Mouse (Mus musculus) heart, adult 2 months (tissue): ENCODE measurements around the gene Hmox1.

Source experiments
- CTCF ChIP-seq: fragments of 200-600 bp; IDR thresholded peaks from 2 replicates; pipeline ENCODE4 v1.8.1; 2022; ENCODE audit warnings: antibody characterized with exemption, mild to moderate bottlenecking, moderate library complexity
- POLR2A ChIP-seq: fragments of 200-500 bp; IDR thresholded peaks from 2 replicates; pipeline ENCODE4 v1.6.1; 2011; ENCODE audit warnings: mild to moderate bottlenecking, low read depth, low read length, control low read depth; ENCODE audit not compliant: insufficient read depth

DNA sequence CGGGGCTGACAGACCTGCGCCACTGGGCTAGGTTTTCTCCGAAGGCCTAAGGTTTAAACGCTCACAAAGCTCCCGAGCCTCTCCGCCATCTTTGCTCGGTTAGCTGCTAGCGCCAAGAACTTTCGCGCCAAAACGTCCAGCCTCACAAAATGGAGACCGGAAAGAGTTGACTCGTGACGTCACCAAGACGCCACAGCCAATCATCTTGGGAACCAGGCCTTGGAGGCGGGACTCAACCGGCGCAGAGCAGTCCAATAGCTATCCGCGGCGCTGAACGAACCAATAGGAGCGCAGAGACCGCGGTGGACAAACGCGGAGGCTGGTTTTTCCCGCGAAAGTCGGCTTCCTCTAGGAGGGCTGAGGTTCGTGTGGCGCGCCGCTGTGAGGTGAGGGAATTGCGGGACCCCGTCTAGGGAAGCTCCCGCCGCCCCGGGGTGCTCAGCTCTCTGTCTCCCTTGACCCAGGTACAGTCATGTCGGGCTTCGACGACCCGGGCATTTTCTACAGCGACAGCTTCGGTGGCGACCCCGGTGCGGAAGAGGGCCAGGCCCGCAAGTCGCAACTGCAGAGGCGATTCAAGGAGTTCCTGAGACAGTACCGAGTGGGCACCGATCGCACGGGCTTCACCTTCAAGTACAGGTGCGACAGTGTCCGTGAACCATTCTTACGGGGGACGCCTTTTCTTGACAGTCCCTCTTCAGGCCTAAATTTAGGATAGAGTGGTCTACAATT, 16.0 kb downstream of the Hmox1 start, which contains the start of gene Mcm5:
- TF ChIP-seq CTCF (no peak), POLR2A (peak; percentile 81)
